Mouse (Mus musculus) spleen, embryonic (tissue): ENCODE measurements around the gene Zfp750.

Source experiments
- CTCF ChIA-PET: fragments of 350-600 bp; sonication (Branson Sonifier 250); formaldehyde crosslinking; loops from one replicate; lab custom pipeline; 2022; lab: Charles Lee

Zfp750 gene

GRCm38 (mm10) chr11:121519131-121519530 lies at the start of gene Zfp750:
Gene Zfp750 (minus strand): TSS chr11:121519333.
- CTCF ChIA-PET = no interaction called here

- CTCF ChIA-PET = no interaction called here
Observed at GRCm38 (mm10) chr11:121564265-121564664, 45.1 kb upstream of the Zfp750 start.

GRCm38 (mm10) chr11:121563312-121563711 lies 44.2 kb upstream of the Zfp750 start:
- CTCF ChIA-PET = no interaction called here

GRCm38 (mm10) chr11:121560294-121560663 lies 41.1 kb upstream of the Zfp750 start:
- CTCF ChIA-PET = no interaction called here

GRCm38 (mm10) chr11:121559527-121560293 lies 40.6 kb upstream of the Zfp750 start:
- CTCF ChIA-PET = no interaction called here

GRCm38 (mm10) chr11:121558522-121558921 lies 39.4 kb upstream of the Zfp750 start:
- CTCF ChIA-PET = no interaction called here

GRCm38 (mm10) chr11:121557946-121558345 lies 38.8 kb upstream of the Zfp750 start:
- CTCF ChIA-PET = no interaction called here

GRCm38 (mm10) chr11:121556727-121557126 lies 37.6 kb upstream of the Zfp750 start:
- CTCF ChIA-PET = no interaction called here

GRCm38 (mm10) chr11:121553458-121553857 lies 34.3 kb upstream of the Zfp750 start:
- CTCF ChIA-PET = no interaction called here

- CTCF ChIA-PET = no interaction called here
Observed at GRCm38 (mm10) chr11:121552846-121553457, 33.8 kb upstream of the Zfp750 start.

- CTCF ChIA-PET = no interaction called here
Observed at GRCm38 (mm10) chr11:121552167-121552566, 33.0 kb upstream of the Zfp750 start.

- CTCF ChIA-PET = no interaction called here
Observed at GRCm38 (mm10) chr11:121551206-121551799, 32.2 kb upstream of the Zfp750 start.

GRCm38 (mm10) chr11:121549843-121550647 lies 30.9 kb upstream of the Zfp750 start:
- CTCF ChIA-PET = no interaction called here

GRCm38 (mm10) chr11:121548996-121549842 lies 30.1 kb upstream of the Zfp750 start:
- CTCF ChIA-PET = no interaction called here

GRCm38 (mm10) chr11:121547925-121548324 lies 28.8 kb upstream of the Zfp750 start:
- CTCF ChIA-PET = no interaction called here

GRCm38 (mm10) chr11:121547234-121547633 lies 28.1 kb upstream of the Zfp750 start:
- CTCF ChIA-PET = interaction anchor here (0.6 kb wide), 1 partner anchor 551 kb away, joined by 3 read pairs; no protein-coding TSS in a partner anchor

GRCm38 (mm10) chr11:121545398-121546034 lies 26.4 kb upstream of the Zfp750 start:
- CTCF ChIA-PET = no interaction called here

- CTCF ChIA-PET = no interaction called here
Observed at GRCm38 (mm10) chr11:121544755-121545397, 25.7 kb upstream of the Zfp750 start.

GRCm38 (mm10) chr11:121543922-121544321 lies 24.8 kb upstream of the Zfp750 start:
- CTCF ChIA-PET = no interaction called here

- CTCF ChIA-PET = no interaction called here
Observed at GRCm38 (mm10) chr11:121543287-121543856, 24.2 kb upstream of the Zfp750 start.
